Mouse (Mus musculus): ENCODE measurements around the gene Fkbp5.
"Not testable (repeated sequence)": the region's sequence is repeated elsewhere in the genome, so short reads cannot be mapped to it uniquely, and the experiment has no call there.

Gene Fkbp5

DNA sequence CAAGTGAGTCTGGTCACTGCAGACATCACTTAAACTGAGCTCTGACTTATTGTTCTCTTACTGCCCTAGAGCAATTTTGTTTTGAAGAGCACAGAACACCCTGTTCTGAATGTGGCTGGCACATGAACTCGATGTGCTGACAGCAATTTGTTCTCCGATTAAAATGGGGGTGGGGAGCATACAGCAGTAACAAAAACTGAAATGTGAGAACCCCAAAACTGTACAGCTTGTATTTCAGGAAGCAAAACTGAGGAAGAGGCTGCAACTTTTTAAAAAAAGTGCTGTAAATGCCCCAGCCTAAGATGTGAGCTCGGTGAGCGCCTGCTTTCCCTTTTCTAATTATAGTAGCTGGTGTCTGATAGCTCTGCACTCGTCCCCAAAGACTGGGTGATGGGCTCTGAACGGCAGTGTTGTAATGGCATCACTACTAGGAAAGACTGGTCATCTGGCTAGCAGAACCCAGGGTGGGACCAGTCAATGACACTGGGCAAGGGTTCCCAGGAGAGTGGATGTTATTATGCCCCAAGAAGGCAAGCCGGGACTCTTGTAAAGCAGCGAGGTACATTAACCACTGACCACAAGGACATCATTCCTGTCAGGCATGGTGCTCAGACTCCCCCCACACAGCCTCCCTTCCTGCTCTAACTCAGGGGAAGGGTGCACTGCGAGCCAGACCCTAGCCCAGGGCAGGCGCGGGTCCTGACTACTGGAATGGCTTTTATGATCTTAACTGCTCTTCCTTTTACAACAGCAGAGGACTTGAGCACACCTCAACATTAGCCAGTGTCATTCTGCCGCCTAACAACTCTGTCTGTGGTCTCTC is 96.9 kb downstream of the Fkbp5 start:
- in situ Hi-C loops (cut with MboI, MseI) = no loop called here

- in situ Hi-C loops (cut with MboI, MseI) = no loop called here
Observed at GRCm38 (mm10) chr17:28419636-28420035, 97.7 kb downstream of the Fkbp5 start.

DNA sequence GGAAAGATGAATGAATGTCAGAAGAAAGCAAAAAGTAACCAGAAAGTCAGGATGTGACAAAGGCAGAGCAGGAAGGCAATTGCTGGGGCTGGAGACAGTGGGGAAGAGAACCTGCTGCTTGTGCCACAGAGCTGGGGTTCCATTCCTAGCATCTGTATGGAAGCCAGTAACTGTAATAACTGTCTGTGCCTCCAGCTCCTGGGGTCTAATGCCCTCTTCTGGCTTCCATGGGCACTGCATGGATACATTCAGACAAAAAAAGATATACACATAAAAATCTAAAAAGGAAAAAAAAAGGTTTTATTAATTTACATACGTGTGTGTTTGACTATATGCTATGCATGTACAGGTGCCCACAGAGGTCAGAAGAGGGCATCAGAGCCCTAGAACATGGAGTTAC is 98.4 kb downstream of the Fkbp5 start:
- in situ Hi-C loops (cut with MboI, MseI) = no loop called here

DNA sequence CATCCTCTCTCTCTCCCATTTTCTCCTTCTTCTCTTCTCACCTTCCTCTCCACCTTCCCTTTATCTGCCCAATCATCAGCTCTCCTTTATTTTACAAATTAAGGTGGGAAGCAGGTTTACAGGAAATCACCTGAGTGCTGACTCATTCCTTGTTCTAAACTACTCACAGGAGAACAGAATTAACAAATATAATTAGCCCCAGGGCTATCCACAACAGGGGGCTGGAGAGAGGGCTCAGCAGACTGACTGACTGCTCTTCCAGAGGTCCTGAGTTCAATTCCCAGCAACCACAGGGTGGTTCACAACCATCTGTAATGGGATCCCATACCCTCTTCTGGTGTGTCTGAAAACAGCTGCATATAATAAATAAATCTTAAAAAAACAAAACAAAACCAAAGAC is 98.8 kb downstream of the Fkbp5 start:
- in situ Hi-C loops (cut with MboI, MseI) = not testable (repeated sequence)

DNA sequence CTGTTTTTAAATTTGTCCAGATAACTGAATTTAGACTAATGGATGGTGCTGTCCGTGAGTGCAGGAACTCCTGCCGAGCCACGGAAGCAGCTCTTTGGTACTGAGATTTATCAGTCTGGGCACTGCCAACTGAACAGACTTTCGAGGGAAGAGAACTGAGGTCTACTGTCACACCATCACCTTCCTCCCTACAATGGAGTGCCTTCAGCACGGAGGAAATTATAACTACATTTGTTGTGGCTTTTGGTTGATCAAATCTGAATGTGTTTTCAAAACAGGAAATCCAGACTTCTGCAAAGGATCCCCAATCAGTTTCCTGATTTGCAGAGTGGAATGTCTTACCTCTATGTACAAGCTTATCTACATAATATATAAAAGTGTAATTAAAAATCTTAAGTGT is 99.6 kb downstream of the Fkbp5 start:
- in situ Hi-C loops (cut with MboI, MseI) = no loop called here

- in situ Hi-C loops (cut with MboI, MseI) = no loop called here
Observed at GRCm38 (mm10) chr17:28415271-28415670, 102.1 kb downstream of the Fkbp5 start.

GRCm38 (mm10) chr17:28411381-28411960 is 105.9 kb downstream of the Fkbp5 start:
- in situ Hi-C loops (cut with MboI, MseI) = no loop called here

DNA sequence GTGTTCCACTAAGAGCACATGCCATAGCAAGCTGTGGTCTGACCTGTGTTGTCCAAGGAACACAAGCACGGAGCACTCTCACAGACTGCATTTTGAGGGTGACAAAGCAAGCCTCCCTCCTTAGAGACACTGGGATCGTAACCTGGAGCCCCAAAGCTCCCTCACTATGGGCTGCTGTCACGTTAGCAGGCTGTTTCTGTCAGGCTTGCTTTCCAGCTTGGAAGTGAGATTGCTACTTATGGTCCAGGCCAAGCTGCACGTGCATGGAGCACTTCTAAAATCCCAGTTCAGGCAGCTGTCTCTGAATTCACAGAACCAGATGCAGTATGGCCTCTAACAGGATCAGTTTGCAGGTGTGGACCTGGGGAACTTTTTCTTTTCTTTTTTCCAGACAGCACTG is 106.6 kb downstream of the Fkbp5 start:
- in situ Hi-C loops (cut with MboI, MseI) = no loop called here

DNA sequence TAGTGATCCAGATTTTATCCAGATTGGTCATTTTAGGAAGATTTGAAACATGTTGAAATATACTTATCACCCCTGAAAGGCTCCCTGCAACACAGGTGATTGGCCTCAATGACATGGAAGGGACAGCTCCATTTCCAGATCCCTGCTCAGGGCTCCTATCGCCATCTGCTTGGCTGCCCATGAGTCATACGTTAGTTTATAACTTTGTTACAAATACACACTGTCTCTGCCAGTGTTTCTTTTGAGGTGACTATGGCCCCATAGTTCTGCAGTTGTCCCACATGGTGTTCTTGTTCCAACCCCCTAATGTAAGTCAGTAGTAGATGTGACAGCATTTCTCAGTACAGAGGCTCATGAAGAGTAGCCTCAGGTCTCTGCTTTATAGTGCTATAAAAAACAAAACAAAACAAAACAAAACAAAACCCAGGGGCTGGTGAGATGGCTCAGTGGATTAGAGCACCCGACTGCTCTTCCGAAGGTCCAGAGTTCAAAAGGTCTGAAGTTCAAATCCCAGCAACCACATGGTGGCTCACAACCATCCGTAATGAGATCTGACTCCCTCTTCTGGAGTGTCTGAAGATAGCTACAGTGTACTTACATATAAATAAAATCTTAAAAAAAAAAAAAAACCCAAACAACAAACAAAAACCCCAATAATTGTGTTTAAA is 108.9 kb downstream of the Fkbp5 start:
- in situ Hi-C loops (cut with MboI, MseI) = no loop called here

DNA sequence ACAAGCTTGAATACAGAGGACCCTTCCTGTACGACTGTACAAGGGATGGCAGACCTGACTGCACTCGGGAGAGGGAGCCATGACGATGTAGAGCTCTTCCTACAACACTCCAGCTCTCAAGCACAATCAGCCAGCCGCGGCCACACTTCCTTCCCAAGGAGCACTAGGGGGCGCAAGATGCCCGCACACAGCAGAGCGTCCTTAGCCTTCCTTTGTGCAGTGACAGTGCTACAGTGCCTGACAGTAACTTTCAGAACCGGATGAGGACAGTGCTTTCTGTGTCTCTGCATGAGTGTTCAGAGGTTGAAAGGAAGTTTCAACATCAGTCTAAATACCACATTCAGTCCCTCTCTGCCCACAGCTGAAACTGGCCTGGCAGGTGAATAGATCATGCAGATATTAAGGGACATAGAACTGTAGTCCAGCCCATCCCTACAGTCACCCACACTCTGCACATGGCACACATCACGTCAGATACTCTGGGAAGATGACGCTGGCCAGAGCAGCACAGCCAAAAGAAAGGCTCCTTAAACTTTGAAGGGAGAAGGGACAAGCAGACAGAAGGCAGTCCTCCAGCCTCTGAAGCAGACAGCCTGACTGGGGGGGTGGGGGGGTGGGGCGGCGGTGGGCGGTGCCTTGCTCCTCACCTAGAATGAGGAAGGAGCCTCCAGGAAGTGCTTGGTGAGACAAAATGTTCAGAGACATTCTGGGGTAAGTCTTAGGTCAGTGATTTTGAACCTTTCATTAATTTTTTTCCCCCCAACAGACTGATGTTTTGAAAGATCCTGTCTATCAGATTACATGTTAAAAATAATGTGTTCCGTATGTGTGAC is 109.7 kb downstream of the Fkbp5 start:
- in situ Hi-C loops (cut with MboI, MseI) = no loop called here

DNA sequence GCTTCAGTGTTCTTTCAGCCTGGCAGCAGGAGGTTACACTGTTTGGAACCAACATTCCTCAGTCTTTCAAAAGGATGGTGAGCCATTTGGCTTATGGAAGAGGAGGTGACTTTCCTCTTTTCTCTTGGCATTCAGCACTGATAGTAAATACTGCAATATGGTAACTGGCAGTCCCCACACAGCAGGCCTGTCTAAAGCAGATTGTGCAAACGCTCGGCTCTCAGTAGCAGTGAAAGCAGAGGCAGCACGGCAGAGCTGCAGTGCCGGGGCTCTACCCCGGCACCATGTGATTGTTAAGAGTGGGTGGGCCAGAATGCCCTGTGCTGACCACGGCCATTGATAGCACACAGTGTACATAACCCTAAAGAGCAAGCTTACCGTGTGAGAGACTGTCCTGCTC is 110.9 kb downstream of the Fkbp5 start:
- in situ Hi-C loops (cut with MboI, MseI) = no loop called here

DNA sequence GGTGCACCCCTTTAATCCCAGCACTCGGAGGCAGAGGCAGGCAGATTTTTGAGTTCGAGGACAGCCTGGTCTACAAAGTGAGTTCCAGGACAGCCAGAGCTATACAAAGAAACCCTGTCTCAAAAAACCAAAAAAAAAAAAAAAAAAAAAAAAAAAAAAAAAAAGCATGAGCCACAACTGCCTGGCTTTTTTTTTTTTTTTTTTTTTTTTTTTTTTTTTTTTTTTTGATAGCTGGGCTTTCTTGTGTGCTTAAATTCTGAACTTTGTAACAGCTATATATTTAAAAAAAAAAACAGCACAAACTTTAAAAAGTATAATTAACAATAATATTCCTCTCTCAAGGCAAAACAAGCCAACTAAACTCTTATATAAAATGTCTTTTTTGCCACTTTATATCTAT is 112.6 kb downstream of the Fkbp5 start:
- in situ Hi-C loops (cut with MboI, MseI) = not testable (repeated sequence)

- in situ Hi-C loops (cut with MboI, MseI) = no loop called here
Observed at GRCm38 (mm10) chr17:28404301-28404700, 113.0 kb downstream of the Fkbp5 start.

- in situ Hi-C loops (cut with MboI, MseI) = no loop called here
Observed at GRCm38 (mm10) chr17:28394994-28395393, 122.3 kb downstream of the Fkbp5 start.

- in situ Hi-C loops (cut with MboI, MseI) = no loop called here
Observed at GRCm38 (mm10) chr17:28394051-28394765, 123.1 kb downstream of the Fkbp5 start.

- in situ Hi-C loops (cut with MboI, MseI) = no loop called here
Observed at GRCm38 (mm10) chr17:28391568-28392432, 125.5 kb downstream of the Fkbp5 start.

DNA sequence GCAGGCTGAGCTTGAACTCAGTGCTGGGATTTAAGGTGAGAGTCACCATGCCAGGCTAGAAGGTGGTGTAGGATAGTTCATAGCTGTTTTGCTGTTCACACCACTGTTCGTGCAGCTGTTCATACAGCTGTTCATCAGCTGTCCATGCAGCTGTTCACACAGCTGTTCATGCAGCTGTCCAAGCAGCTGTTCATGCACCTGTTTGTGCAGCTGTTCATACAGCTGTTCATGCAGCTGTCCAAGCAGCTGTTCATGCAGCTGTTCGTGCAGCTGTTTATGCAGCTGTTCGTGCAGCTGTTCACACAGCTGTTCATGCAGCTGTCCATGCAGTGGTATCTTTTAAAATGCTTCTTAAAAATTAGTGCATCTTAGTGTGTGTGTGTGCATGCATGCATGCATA is 128.8 kb downstream of the Fkbp5 start:
- in situ Hi-C loops (cut with MboI, MseI) = loop anchor here (5.0 kb wide), 1 partner anchor 149 kb away; no protein-coding TSS in a partner anchor

- in situ Hi-C loops (cut with MboI, MseI) = loop anchor here (5.0 kb wide), 1 partner anchor 151 kb away; no protein-coding TSS in a partner anchor
Observed at GRCm38 (mm10) chr17:28386150-28386905, 131.0 kb downstream of the Fkbp5 start.

DNA sequence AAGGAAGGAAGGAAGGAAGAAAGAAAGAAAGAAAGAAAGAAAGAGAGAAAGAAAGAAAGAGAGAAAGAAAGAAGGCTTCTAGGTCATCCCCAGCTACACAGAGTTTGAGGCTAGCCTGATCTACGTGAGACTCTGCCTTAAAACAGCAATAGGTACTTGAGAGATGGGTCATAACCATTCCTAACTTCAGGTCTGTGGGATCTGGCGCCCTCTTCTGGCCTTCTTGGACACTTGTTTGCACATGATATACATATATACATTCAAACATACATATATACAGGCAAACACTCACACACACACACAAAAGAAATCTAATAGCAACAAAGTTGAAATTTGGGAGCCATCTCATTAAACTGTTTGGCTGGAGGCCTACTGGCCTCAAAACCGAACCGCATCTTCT is 133.0 kb downstream of the Fkbp5 start:
- in situ Hi-C loops (cut with MboI, MseI) = no loop called here
